Comparison of ENCODE assay signal across 28 mouse cellular contexts in the genomic region with DNA sequence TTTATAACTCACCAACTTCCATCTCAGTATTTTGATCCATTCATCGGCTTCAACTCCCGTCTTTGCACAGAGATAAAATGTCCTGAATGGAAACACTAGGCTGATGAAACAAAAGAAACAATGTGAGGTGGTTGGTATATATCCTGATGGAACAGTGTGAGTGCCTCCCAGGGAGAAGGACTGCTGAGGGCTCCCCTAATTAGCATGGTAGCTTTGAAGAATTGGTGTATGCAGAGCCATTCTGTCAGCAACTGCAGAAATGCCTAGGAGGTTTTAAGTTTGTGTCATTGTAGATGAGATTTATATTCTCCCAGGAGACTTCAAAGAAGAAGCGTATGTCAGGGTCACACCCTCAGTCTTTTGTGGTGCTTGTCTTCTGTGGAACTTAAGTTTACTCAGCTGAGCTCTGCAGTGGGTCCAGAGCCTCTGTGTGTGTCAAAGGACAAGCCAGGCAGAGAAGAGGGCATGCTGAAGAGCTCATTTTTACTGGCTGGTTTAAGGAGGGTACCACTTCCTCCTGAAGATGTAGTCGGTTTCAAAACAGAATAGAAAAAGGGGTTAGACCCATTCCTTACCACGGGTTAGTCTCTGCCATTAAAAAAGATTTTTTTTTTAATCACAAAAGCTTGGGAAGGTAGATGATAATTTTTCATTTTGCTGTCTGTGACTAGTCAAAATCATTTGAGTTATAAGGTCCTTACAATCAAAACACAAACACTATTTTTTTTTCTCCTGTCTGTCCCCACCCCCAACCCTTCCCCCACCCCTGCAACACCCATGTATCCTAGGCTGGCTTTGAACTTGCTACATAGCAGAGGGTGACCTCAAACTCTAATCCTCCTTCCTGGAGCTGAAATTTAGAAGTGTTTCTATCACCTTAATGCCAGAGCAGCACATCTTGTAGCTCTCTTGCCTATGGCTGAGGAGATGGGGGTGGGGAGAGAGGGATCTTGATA. TPM values are rescaled to one million over a fixed set of nuclear protein-coding genes. Genes with fewer than 3 reads are reported as not detected.
DNase-seq lines count a peak whose midpoint lies in the region; ATAC-seq and TF ChIP-seq lines count a peak whose summit lies in the region.
"Had no signal": no experiment of that assay in that cellular context is flagged by ENCODE, and none has a peak within 500 bp of the region (broad histone marks: within the 10 kb centered on the region; RNA-seq: fewer than 3 reads in every experiment).

No protein-coding gene starts in this region.

- no peak overlapping the region for H3K4me2 ChIP-seq in hindbrain, embryonic 16.5 days (ENCODE audit: low read length)
- H3K4me2 ChIP-seq in hindbrain, embryonic 11.5 days (replicated peaks; ENCODE audit: low read depth, low read length) = no peak overlapping the region
- H3K4me2 ChIP-seq in stomach, embryonic 16.5 days (ENCODE audit: low read depth, low read length) = no peak overlapping the region
- H3K4me2 ChIP-seq in stomach, postnatal 0 days (replicated peaks; ENCODE audit: low read depth) = no peak overlapping the region
- no peak overlapping the region for H3K4me2 ChIP-seq in forebrain, embryonic 16.5 days (ENCODE audit: low read length)
- H3K4me2 ChIP-seq: heart, embryonic 12.5 days; intestine, embryonic 15.5 days; limb, embryonic 13.5 days; liver, embryonic 11.5 days; lung, embryonic 15.5 days; midbrain, embryonic 12.5 days; neural tube, embryonic 13.5 days had no signal

- H3K4me3 ChIP-seq in hindbrain, embryonic 16.5 days (ENCODE audit: low read length) = no peak overlapping the region
- H3K4me3 ChIP-seq in hindbrain, embryonic 11.5 days (ENCODE audit: low read depth, low read length) = no peak overlapping the region
- H3K4me3 ChIP-seq in megakaryocyte, embryonic 14.5 days (replicated peaks) = peak overlapping the region; percentile 28
- H3K4me3 ChIP-seq in stomach, embryonic 16.5 days (replicated peaks; ENCODE audit: low read length) = no peak overlapping the region
- no peak overlapping the region for H3K4me3 ChIP-seq in stomach, postnatal 0 days (ENCODE audit: low read depth, low read length)
- no peak overlapping the region for H3K4me3 ChIP-seq in forebrain, embryonic 16.5 days (replicated peaks; ENCODE audit: low read length)
- H3K4me3 ChIP-seq: heart, embryonic 12.5 days; intestine, embryonic 15.5 days; limb, embryonic 13.5 days; lung, embryonic 15.5 days; midbrain, embryonic 12.5 days; neural tube, embryonic 13.5 days had no signal

- TF ChIP-seq EP300 in stomach, postnatal 0 days (optimal IDR thresholded peaks at IDR 0.05) = no peak

- DNase-seq in hindbrain, embryonic 11.5 days (ENCODE audit: low spot score) = no peak
- no peak for DNase-seq in stomach, postnatal 0 days (ENCODE audit: low spot score)
- peak; percentile 42 for DNase-seq in mesoderm, embryonic 11.5 days (ENCODE audit: low read depth, low spot score)
- DNase-seq: adrenal gland, adult 8-10 months; cerebellum, adult 11 months; cerebellum, adult 9-10 months; gastrocnemius, postnatal 25 days; heart, adult 18-20 months; heart, postnatal 4 days; kidney, adult 8-10 months; kidney, postnatal 4 days; lung, postnatal 4 days had no signal

- WGBS in hindbrain, embryonic 16.5 days = 35% methylated on average over 5 of the region's 5 CpGs
- WGBS in hindbrain, embryonic 11.5 days = 41% methylated on average over 5 of the region's 5 CpGs
- 57% methylated on average over 5 of the region's 5 CpGs for WGBS in stomach, embryonic 16.5 days
- WGBS in stomach, postnatal 0 days = 44% methylated on average over 5 of the region's 5 CpGs
- 49% methylated on average over 5 of the region's 5 CpGs for WGBS in forebrain, embryonic 16.5 days

- no peaks in the 10 kb centered on the region for H3K9me3 ChIP-seq in hindbrain, embryonic 16.5 days (ENCODE audit: control insufficient read depth, low read length)
- H3K9me3 ChIP-seq in hindbrain, embryonic 11.5 days (ENCODE audit: control insufficient read depth, low read length) = no peaks in the 10 kb centered on the region
- no peaks in the 10 kb centered on the region for H3K9me3 ChIP-seq in megakaryocyte, embryonic 14.5 days
- H3K9me3 ChIP-seq in stomach, embryonic 16.5 days (replicated peaks; ENCODE audit: control insufficient read depth, low read length) = no peaks in the 10 kb centered on the region
- H3K9me3 ChIP-seq in stomach, postnatal 0 days (ENCODE audit: control insufficient read depth, low read length) = no peaks in the 10 kb centered on the region
- H3K9me3 ChIP-seq in forebrain, embryonic 16.5 days (ENCODE audit: control insufficient read depth, low read length) = no peaks in the 10 kb centered on the region
- H3K9me3 ChIP-seq: heart, embryonic 12.5 days; intestine, embryonic 15.5 days; limb, embryonic 13.5 days; lung, embryonic 15.5 days; midbrain, embryonic 12.5 days; neural tube, embryonic 13.5 days had no signal

- H3K27ac ChIP-seq in hindbrain, embryonic 16.5 days (ENCODE audit: low read depth, low read length) = no peak overlapping the region
- H3K27ac ChIP-seq in hindbrain, embryonic 11.5 days (ENCODE audit: low read depth, low read length) = no peak overlapping the region
- peak overlapping the region; percentile 18; the same call in 1 of the 2 replicates for H3K27ac ChIP-seq in stomach, embryonic 16.5 days (ENCODE audit: low read length)
- no peak overlapping the region for H3K27ac ChIP-seq in stomach, postnatal 0 days (replicated peaks)
- H3K27ac ChIP-seq in forebrain, embryonic 16.5 days (ENCODE audit: low read length) = no peak overlapping the region
- H3K27ac ChIP-seq: hindbrain, postnatal 0 days; intestine, embryonic 15.5 days; limb, embryonic 13.5 days; lung, embryonic 15.5 days; midbrain, embryonic 12.5 days; neural tube, embryonic 13.5 days had no signal

- H3K9ac ChIP-seq in hindbrain, embryonic 16.5 days (ENCODE audit: low read depth, low read length) = no peak overlapping the region
- H3K9ac ChIP-seq in hindbrain, embryonic 11.5 days (ENCODE audit: low read depth, low read length) = no peak overlapping the region
- no peak overlapping the region for H3K9ac ChIP-seq in stomach, embryonic 16.5 days (ENCODE audit: low read length)
- no peak overlapping the region for H3K9ac ChIP-seq in stomach, postnatal 0 days (ENCODE audit: low read length)
- H3K9ac ChIP-seq in forebrain, embryonic 16.5 days (replicated peaks; ENCODE audit: low read depth, low read length) = no peak overlapping the region
- H3K9ac ChIP-seq: heart, embryonic 12.5 days; intestine, embryonic 15.5 days; limb, embryonic 13.5 days; lung, embryonic 15.5 days; midbrain, embryonic 12.5 days; neural tube, embryonic 13.5 days had no signal

- no peaks in the 10 kb centered on the region; the same call in 1 of the 2 replicates for H3K36me3 ChIP-seq in hindbrain, embryonic 16.5 days (ENCODE audit: control insufficient read depth, insufficient read depth, low read length)
- no peaks in the 10 kb centered on the region for H3K36me3 ChIP-seq in hindbrain, embryonic 11.5 days (ENCODE audit: control insufficient read depth, insufficient read depth, low read length)
- H3K36me3 ChIP-seq in megakaryocyte, embryonic 14.5 days (replicated peaks; ENCODE audit: low read length) = peaks cover 95% of the 10 kb centered on the region
- no peaks in the 10 kb centered on the region for H3K36me3 ChIP-seq in stomach, embryonic 16.5 days (ENCODE audit: control insufficient read depth, insufficient read depth, low read length)
- H3K36me3 ChIP-seq in stomach, postnatal 0 days (ENCODE audit: control insufficient read depth, insufficient read depth, low read length) = 0 out of 2 replicates have a peak, but pooled peaks cover 2% of the 10 kb centered on the region
- no peaks in the 10 kb centered on the region for H3K36me3 ChIP-seq in forebrain, embryonic 16.5 days (ENCODE audit: control insufficient read depth, insufficient read depth)
- H3K36me3 ChIP-seq: intestine, embryonic 15.5 days; lung, embryonic 15.5 days; midbrain, embryonic 12.5 days had no signal

- no peak for TF ChIP-seq CTCF in stomach, postnatal 0 days (IDR thresholded peaks at IDR 0.05; ENCODE audit: low read depth)

- no peaks in the 10 kb centered on the region for H3K4me1 ChIP-seq in hindbrain, embryonic 16.5 days (ENCODE audit: control insufficient read depth, insufficient read depth, low read depth, low read length)
- no peaks in the 10 kb centered on the region for H3K4me1 ChIP-seq in hindbrain, embryonic 11.5 days (replicated peaks; ENCODE audit: control insufficient read depth, insufficient read depth, low read length)
- H3K4me1 ChIP-seq in megakaryocyte, embryonic 14.5 days = peaks cover 88% of the 10 kb centered on the region
- H3K4me1 ChIP-seq in stomach, embryonic 16.5 days (ENCODE audit: control insufficient read depth, insufficient read depth, low read length) = peaks cover 7% of the 10 kb centered on the region
- H3K4me1 ChIP-seq in stomach, postnatal 0 days (replicated peaks; ENCODE audit: control insufficient read depth, insufficient read depth) = no peaks in the 10 kb centered on the region
- H3K4me1 ChIP-seq in forebrain, embryonic 16.5 days (replicated peaks; ENCODE audit: control insufficient read depth, insufficient read depth, low read length) = no peaks in the 10 kb centered on the region
- H3K4me1 ChIP-seq: limb, embryonic 13.5 days had no signal

- ATAC-seq in hindbrain, embryonic 16.5 days = 0 out of 2 replicates have a peak, but pooled peaks have one; percentile 37
- ATAC-seq in hindbrain, embryonic 11.5 days (ENCODE audit: low FRiP score) = no peak
- ATAC-seq in megakaryocyte, adult 5-6 weeks (ENCODE audit: poor library complexity, severe bottlenecking) = no peak
- no peak for ATAC-seq in stomach, embryonic 16.5 days (ENCODE audit: insufficient read depth, low FRiP score)
- no peak for ATAC-seq in stomach, postnatal 0 days (ENCODE audit: low FRiP score, low TSS enrichment)
- no peak for ATAC-seq in forebrain, embryonic 16.5 days
- ATAC-seq: activated CD4-positive, CD25-positive, alpha-beta regulatory T cell, adult 4 months; CD4-positive, CD25-positive, alpha-beta regulatory T cell, adult 4 months; forebrain, embryonic 14.5 days; hindbrain, postnatal 0 days; intestine, embryonic 15.5 days had no signal

- no peaks in the 10 kb centered on the region for H3K27me3 ChIP-seq in hindbrain, embryonic 16.5 days (replicated peaks; ENCODE audit: control insufficient read depth, insufficient read depth, low read length)
- no peaks in the 10 kb centered on the region for H3K27me3 ChIP-seq in hindbrain, embryonic 11.5 days (ENCODE audit: control insufficient read depth, insufficient read depth, low read length)
- no peaks in the 10 kb centered on the region for H3K27me3 ChIP-seq in megakaryocyte, embryonic 14.5 days (replicated peaks)
- no peaks in the 10 kb centered on the region for H3K27me3 ChIP-seq in stomach, embryonic 16.5 days (ENCODE audit: control insufficient read depth, insufficient read depth, low read length)
- no peaks in the 10 kb centered on the region for H3K27me3 ChIP-seq in stomach, postnatal 0 days (ENCODE audit: control insufficient read depth, insufficient read depth, low read length)
- no peaks in the 10 kb centered on the region for H3K27me3 ChIP-seq in forebrain, embryonic 16.5 days (replicated peaks; ENCODE audit: control insufficient read depth, insufficient read depth, low read length)
- H3K27me3 ChIP-seq: heart, embryonic 12.5 days; intestine, embryonic 15.5 days; limb, embryonic 13.5 days; lung, embryonic 15.5 days; midbrain, embryonic 12.5 days; neural tube, embryonic 13.5 days had no signal

RNA-seq across cellular contexts. Expression of a gene that starts 17.5 kb away (rescaled TPM):
- 132 and 135 TPM in 2 replicates for polyA plus RNA-seq in hindbrain, embryonic 16.5 days (2015; fragmentation: Nextera tagmentation; extraction: Ambion mirVana)
- polyA plus RNA-seq in hindbrain, embryonic 11.5 days (2014; fragmentation: Nextera tagmentation; extraction: Ambion mirVana) = 96.9 and 103 TPM in 2 replicates
- 5.9 and 25.2 TPM in 2 replicates for polyA plus RNA-seq in megakaryocyte, embryonic 14.5 days (2012; ENCODE audit: insufficient read depth, low replicate concordance)
- total RNA-seq in megakaryocyte, adult 5-6 weeks (2015) = 107 and 129 TPM in 2 replicates
- total RNA-seq in megakaryocyte, adult 5-6 weeks (2017) = 102 and 112 TPM in 2 replicates
- polyA plus RNA-seq in stomach, embryonic 16.5 days (2015; fragmentation: Nextera tagmentation; extraction: Ambion mirVana) = 113 and 118 TPM in 2 replicates
- polyA plus RNA-seq in stomach, postnatal 0 days (2015; fragmentation: Nextera tagmentation; extraction: Ambion mirVana) = 104 and 106 TPM in 2 replicates
- polyA plus RNA-seq in forebrain, embryonic 16.5 days (2015; fragmentation: Nextera tagmentation; extraction: Ambion mirVana) = 141 and 145 TPM in 2 replicates

RNA-seq across cellular contexts. Expression of a gene that starts 45.5 kb away (rescaled TPM):
- polyA plus RNA-seq in hindbrain, embryonic 16.5 days (2015; fragmentation: Nextera tagmentation; extraction: Ambion mirVana) = 3.0 and 3.1 TPM in 2 replicates
- polyA plus RNA-seq in hindbrain, embryonic 11.5 days (2014; fragmentation: Nextera tagmentation; extraction: Ambion mirVana) = 2.6 and 3.7 TPM in 2 replicates
- polyA plus RNA-seq in megakaryocyte, embryonic 14.5 days (2012; ENCODE audit: insufficient read depth, low replicate concordance) = 8.0 and 32.0 TPM in 2 replicates
- total RNA-seq in megakaryocyte, adult 5-6 weeks (2015) = 74.2 and 74.8 TPM in 2 replicates
- 95.7 and 112 TPM in 2 replicates for total RNA-seq in megakaryocyte, adult 5-6 weeks (2017)
- polyA plus RNA-seq in stomach, embryonic 16.5 days (2015; fragmentation: Nextera tagmentation; extraction: Ambion mirVana) = 17.3 and 18.0 TPM in 2 replicates
- 24.0 and 26.8 TPM in 2 replicates for polyA plus RNA-seq in stomach, postnatal 0 days (2015; fragmentation: Nextera tagmentation; extraction: Ambion mirVana)
- 4.1 and 4.3 TPM in 2 replicates for polyA plus RNA-seq in forebrain, embryonic 16.5 days (2015; fragmentation: Nextera tagmentation; extraction: Ambion mirVana)
